Mouse (Mus musculus): ENCODE measurements around the gene Tmem59.

The Tmem59 gene

GRCm38 (mm10) chr4:107238253-107238652, 60.1 kb downstream of the Tmem59 start:
- no peak for DNase-seq (ENCODE audit: low spot score in 2 of 2)

- no peak for DNase-seq (ENCODE audit: low spot score in 2 of 2)
These were observed 62.0 kb downstream of the Tmem59 start for GRCm38 (mm10) chr4:107240196-107240595.

GRCm38 (mm10) chr4:107243365-107244333, 65.5 kb downstream of the Tmem59 start:
- DNase-seq (ENCODE audit: low spot score in 2 of 2): no peak

GRCm38 (mm10) chr4:107245368-107245767, 67.2 kb downstream of the Tmem59 start:
- DNase-seq (ENCODE audit: low spot score in 2 of 2): no peak

- no peak for DNase-seq (ENCODE audit: low spot score in 2 of 2)
These were observed 67.8 kb downstream of the Tmem59 start for GRCm38 (mm10) chr4:107246040-107246439.

- DNase-seq (ENCODE audit: low spot score in 2 of 2): no peak
These were observed 68.9 kb downstream of the Tmem59 start for GRCm38 (mm10) chr4:107247110-107247509.

GRCm38 (mm10) chr4:107248061-107248460, 69.9 kb downstream of the Tmem59 start:
- DNase-seq (ENCODE audit: low spot score in 2 of 2): no peak

GRCm38 (mm10) chr4:107249471-107249870, 71.3 kb downstream of the Tmem59 start:
- DNase-seq (ENCODE audit: low spot score in 2 of 2): no peak

GRCm38 (mm10) chr4:107250494-107250893, 72.3 kb downstream of the Tmem59 start:
- no peak for DNase-seq (ENCODE audit: low spot score in 2 of 2)
